Mouse (Mus musculus) heart, postnatal 25 days (tissue): ENCODE results near the gene Laptm5. TPM values are rescaled to one million over a fixed set of nuclear protein-coding genes. Genes with fewer than 3 reads are reported as not detected.

Source experiments
- DNase-seq: peaks from one replicate; pipeline ENCODE4 v3.0.0; 2022; ENCODE audit warnings: low spot score
- intact Hi-C: fragments of 180-260 bp; cut with DNase I; formaldehyde crosslinking; loops from one replicate; pipeline ENCODE4 v1.15.1; 2025
- total RNA-seq, 2 experiments: library from RNA; stranded (reverse); gene quantifications; 2 replicates each; pipeline ENCODE4 v1.2.3; 2021

Gene Laptm5
- total RNA-seq, 2 experiments from 2014 or later = 17.8 to 18.4 TPM

- intact Hi-C loops = no loop called here
- DNase-seq = no peak
These were observed 4.6 kb downstream of the Laptm5 start for GRCm38 (mm10) chr4:130917564-130917963.

- no peak for DNase-seq
- intact Hi-C loops = no loop called here
These were observed 6.2 kb downstream of the Laptm5 start for GRCm38 (mm10) chr4:130918805-130919749.

- intact Hi-C loops = no loop called here
- no peak for DNase-seq
These were observed 6.9 kb downstream of the Laptm5 start for GRCm38 (mm10) chr4:130919750-130920356.

- intact Hi-C loops = no loop called here
- no peak for DNase-seq
These were observed 8.2 kb downstream of the Laptm5 start for GRCm38 (mm10) chr4:130920951-130921693.

- no peak for DNase-seq
- intact Hi-C loops = no loop called here
These were observed 9.1 kb downstream of the Laptm5 start for GRCm38 (mm10) chr4:130921986-130922385.

- no peak for DNase-seq
- intact Hi-C loops = no loop called here
These were observed 13.3 kb downstream of the Laptm5 start for GRCm38 (mm10) chr4:130926274-130926673.

GRCm38 (mm10) chr4:130927821-130928220 lies 14.9 kb downstream of the Laptm5 start:
- intact Hi-C loops = no loop called here
- DNase-seq = no peak

- no peak for DNase-seq
These were observed 29.7 kb downstream of the Laptm5 start for GRCm38 (mm10) chr4:130942644-130943043.

GRCm38 (mm10) chr4:130944112-130944511 lies 31.2 kb downstream of the Laptm5 start, which contains the start of gene Matn1:
Gene Matn1 (plus strand): TSS chr4:130944385.
- no peak for DNase-seq
- intact Hi-C loops = no loop called here

More at GRCm38 (mm10) chr4:130942644-130943043, 29.7 kb downstream of the Laptm5 start:
- intact Hi-C loops = no loop called here

GRCm38 (mm10) chr4:130944779-130945178 lies 31.9 kb downstream of the Laptm5 start:
- intact Hi-C loops = no loop called here
- DNase-seq = no peak

GRCm38 (mm10) chr4:130947094-130947647 lies 34.2 kb downstream of the Laptm5 start:
- intact Hi-C loops = loop anchor here (1.0 to 2.0 kb wide), 3 partner anchors 51 to 156 kb away; no protein-coding TSS in a partner anchor
- DNase-seq = no peak

GRCm38 (mm10) chr4:130949821-130950384 lies 37.0 kb downstream of the Laptm5 start:
- intact Hi-C loops = no loop called here
- DNase-seq = no peak

- no peak for DNase-seq
- intact Hi-C loops = no loop called here
These were observed 39.6 kb downstream of the Laptm5 start for GRCm38 (mm10) chr4:130952531-130952930.

GRCm38 (mm10) chr4:130957156-130957555 lies 44.2 kb downstream of the Laptm5 start:
- intact Hi-C loops = no loop called here

GRCm38 (mm10) chr4:130958812-130959211 lies 45.9 kb downstream of the Laptm5 start:
- DNase-seq = no peak
- intact Hi-C loops = no loop called here

More at GRCm38 (mm10) chr4:130957156-130957555, 44.2 kb downstream of the Laptm5 start:
- no peak for DNase-seq

- DNase-seq = no peak
- intact Hi-C loops = loop anchor here (2.0 to 5.0 kb wide), 4 partner anchors 293 to 877 kb away; no protein-coding TSS in a partner anchor
These were observed 46.8 kb downstream of the Laptm5 start for GRCm38 (mm10) chr4:130959678-130960077.

- peak; percentile 54 for DNase-seq
- intact Hi-C loops = loop anchor here (2.0 to 5.0 kb wide), 4 partner anchors 292 to 877 kb away; no protein-coding TSS in a partner anchor
These were observed 47.3 kb downstream of the Laptm5 start for GRCm38 (mm10) chr4:130960118-130960734.

GRCm38 (mm10) chr4:130971278-130971677 lies 58.4 kb downstream of the Laptm5 start:
- no peak for DNase-seq
- intact Hi-C loops = no loop called here

- peak; percentile 24 for DNase-seq
- intact Hi-C loops = no loop called here
These were observed 59.5 kb downstream of the Laptm5 start for GRCm38 (mm10) chr4:130972421-130972829.
